Mouse (Mus musculus): ENCODE data around the gene Hes5. TPM values are rescaled to one million over a fixed set of nuclear protein-coding genes. Genes with fewer than 3 reads are reported as not detected.

Gene Hes5
- under 1 TPM in 1 of 2 experiments, not detected in 1; 0.59 TPM for polyA plus RNA-seq (2017; shearing (Covaris generic))

GRCm38 (mm10) chr4:154960690-154961225 is at the start of gene Hes5:
Gene Hes5, plus strand, starts transcription at chr4:154960923.
- ATAC-seq: no peak

- ATAC-seq: no peak
Observed at GRCm38 (mm10) chr4:154911644-154912043, 49.1 kb upstream of the Hes5 start.

GRCm38 (mm10) chr4:154913845-154914244 is 46.9 kb upstream of the Hes5 start:
- ATAC-seq: peak; percentile 39

- ATAC-seq: no peak
Observed at GRCm38 (mm10) chr4:154914252-154914651, 46.5 kb upstream of the Hes5 start.

- no peak for ATAC-seq
Observed at GRCm38 (mm10) chr4:154914707-154915106, 46.0 kb upstream of the Hes5 start.

- no peak for ATAC-seq
Observed at GRCm38 (mm10) chr4:154915286-154915685, 45.4 kb upstream of the Hes5 start.

- no peak for ATAC-seq
Observed at GRCm38 (mm10) chr4:154916662-154917061, 44.1 kb upstream of the Hes5 start.

- no peak for ATAC-seq
Observed at GRCm38 (mm10) chr4:154922291-154922690, 38.4 kb upstream of the Hes5 start.

GRCm38 (mm10) chr4:154922931-154923330 is 37.8 kb upstream of the Hes5 start:
- no peak for ATAC-seq

GRCm38 (mm10) chr4:154925413-154925812 is 35.3 kb upstream of the Hes5 start:
- ATAC-seq: no peak

GRCm38 (mm10) chr4:154926969-154927898 is 33.5 kb upstream of the Hes5 start:
- ATAC-seq: no peak

- peak; percentile 90 for ATAC-seq
Observed at GRCm38 (mm10) chr4:154927899-154928337, 32.8 kb upstream of the Hes5 start.

GRCm38 (mm10) chr4:154928395-154929087 is 32.2 kb upstream of the Hes5 start, which contains the start of gene Tnfrsf14:
Gene Tnfrsf14, minus strand, starts transcription at chr4:154928563.
- ATAC-seq: peak; percentile 15

- no peak for ATAC-seq
Observed at GRCm38 (mm10) chr4:154929088-154929660, 31.5 kb upstream of the Hes5 start.

- no peak for ATAC-seq
Observed at GRCm38 (mm10) chr4:154933306-154933907, 27.3 kb upstream of the Hes5 start.

- ATAC-seq: no peak
Observed at GRCm38 (mm10) chr4:154934800-154935199, 25.9 kb upstream of the Hes5 start.

GRCm38 (mm10) chr4:154935788-154936187 is 24.9 kb upstream of the Hes5 start:
- ATAC-seq: peak; percentile 48

- peak; percentile 93 for ATAC-seq
Observed at GRCm38 (mm10) chr4:154936542-154937255, 24.0 kb upstream of the Hes5 start.

GRCm38 (mm10) chr4:154937746-154938145 is 23.0 kb upstream of the Hes5 start:
- no peak for ATAC-seq

GRCm38 (mm10) chr4:154940156-154940555 is 20.6 kb upstream of the Hes5 start:
- ATAC-seq: no peak

- ATAC-seq: no peak
Observed at GRCm38 (mm10) chr4:154941831-154942230, 18.9 kb upstream of the Hes5 start.
